Mouse (Mus musculus) hindbrain, embryonic 16.5 days (tissue): ENCODE data around the gene Chrna7. TPM values are rescaled to one million over a fixed set of nuclear protein-coding genes. Genes with fewer than 3 reads are reported as not detected.
A peak's percentile ranks its signal among the peaks of the same experiment; 100 is the strongest.

Experiments used
- ATAC-seq: fragments of 200-750 bp; cut with Nextera tagmentation; 2 replicates; pipeline ENCODE4 v1.8.0; 2017; ENCODE audit warnings: moderate TSS enrichment, moderate library complexity
- H3K27ac ChIP-seq: fragments of 300-500 bp; sonication (generic); 2 replicates; pipeline ENCODE4 v1.5.1; 2014; ENCODE audit warnings: low read depth, mild to moderate bottlenecking, control low read depth, low read length, moderate library complexity
- H3K27me3 ChIP-seq: fragments of 300-500 bp; sonication (generic); replicated peaks from 2 replicates; pipeline ENCODE4 v1.6.1; 2014; ENCODE audit warnings: low read length; ENCODE audit not compliant: control insufficient read depth, insufficient read depth
- H3K36me3 ChIP-seq: fragments of 300-500 bp; sonication (generic); 2 replicates; pipeline ENCODE4 v1.6.1; 2014; ENCODE audit warnings: mild to moderate bottlenecking, low read length, moderate library complexity, mixed read lengths; ENCODE audit not compliant: control insufficient read depth, insufficient read depth
- H3K4me1 ChIP-seq: fragments of 300-500 bp; sonication (generic); 2 replicates; pipeline ENCODE4 v1.6.1; 2014; ENCODE audit warnings: low read depth, low read length; ENCODE audit not compliant: control insufficient read depth, insufficient read depth
- H3K4me2 ChIP-seq: fragments of 300-500 bp; sonication (generic); 2 replicates; pipeline ENCODE4 v1.6.1; 2014; ENCODE audit warnings: mild to moderate bottlenecking, low read length, control low read depth, moderate library complexity
- H3K4me3 ChIP-seq: fragments of 300-500 bp; sonication (generic); 2 replicates; pipeline ENCODE4 v1.5.1; 2014; ENCODE audit warnings: mild to moderate bottlenecking, low read length, control low read depth, moderate library complexity
- H3K9ac ChIP-seq: fragments of 300-500 bp; sonication (generic); 2 replicates; pipeline ENCODE4 v1.6.1; 2014; ENCODE audit warnings: low read depth, mild to moderate bottlenecking, control low read depth, low read length, moderate library complexity
- H3K9me3 ChIP-seq: fragments of 300-500 bp; sonication (generic); 2 replicates; pipeline ENCODE4 v1.6.1; 2014; ENCODE audit warnings: mild to moderate bottlenecking, low read length, moderate library complexity; ENCODE audit not compliant: control insufficient read depth
- WGBS: fragments of 180-500 bp; shearing (Covaris S2); extraction: QIAGEN DNeasy Blood & Tissue Kit; methylation state at CpG from one replicate; pipeline ENCODE4 v1.1.7; 2014; 5-methylcytosine and 5-hydroxymethylcytosine counted together
- polyA plus RNA-seq: library from polyadenylated mRNA; unstranded; fragments of >200 nt; fragmentation: Nextera tagmentation; extraction: Ambion mirVana; gene quantifications from 2 replicates; pipeline ENCODE4 v1.2.1, GENCODE M21; 2015

The Chrna7 gene
- polyA plus RNA-seq, 1 experiment from 2014 or later, result 9.9 TPM

GRCm38 (mm10) chr7:63189647-63190534 lies 22.5 kb downstream of the Chrna7 start:
- Histone ChIP-seq H3K4me3 (no peak overlapping the region), H3K4me1 (no peaks in the 10 kb centered on the region), H3K9ac (no peak overlapping the region), H3K4me2 (no peak overlapping the region), H3K9me3 (no peaks in the 10 kb centered on the region), H3K36me3 (no peaks in the 10 kb centered on the region), H3K27ac (no peak overlapping the region), H3K27me3 (no peaks in the 10 kb centered on the region)
- ATAC-seq, result 0 out of 2 replicates have a peak, but pooled peaks have one; percentile 61
- WGBS, result 68% methylated on average over 13 of the region's 13 CpGs

- no peaks in the 10 kb centered on the region for H3K9me3 ChIP-seq
- 65% methylated on average over 3 of the region's 3 CpGs for WGBS
- peak; percentile 85 for ATAC-seq
- no peak overlapping the region for H3K27ac ChIP-seq
- H3K4me1 ChIP-seq, result no peaks in the 10 kb centered on the region
- no peaks in the 10 kb centered on the region for H3K36me3 ChIP-seq
- H3K4me3 ChIP-seq, result no peak overlapping the region
- H3K4me2 ChIP-seq, result no peak overlapping the region
- H3K9ac ChIP-seq, result no peak overlapping the region
- no peaks in the 10 kb centered on the region for H3K27me3 ChIP-seq
Observed at GRCm38 (mm10) chr7:63170063-63170787, 42.1 kb downstream of the Chrna7 start.

DNA sequence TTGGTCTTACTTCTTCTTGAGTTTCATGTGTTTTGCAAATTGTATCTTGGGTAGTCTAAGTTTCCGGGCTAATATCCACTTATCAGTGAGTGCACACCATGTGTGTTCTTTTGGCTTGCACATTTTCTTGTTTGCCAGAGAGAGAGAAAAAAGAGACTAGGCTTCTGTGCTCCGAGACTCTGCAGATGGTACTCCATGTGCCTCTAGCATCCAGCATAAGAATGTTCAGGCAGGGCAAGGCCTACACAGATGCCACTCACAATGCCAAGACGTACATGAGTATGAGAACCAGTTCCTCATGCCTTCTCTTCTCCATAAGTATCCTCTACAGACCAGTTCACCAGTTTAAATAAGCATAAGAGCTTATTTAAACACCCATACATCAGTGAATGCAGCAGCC lies 47.8 kb downstream of the Chrna7 start:
- Histone ChIP-seq H3K9ac (no peak overlapping the region), H3K27me3 (no peaks in the 10 kb centered on the region), H3K27ac (no peak overlapping the region), H3K9me3 (no peaks in the 10 kb centered on the region), H3K36me3 (no peaks in the 10 kb centered on the region), H3K4me3 (no peak overlapping the region), H3K4me2 (no peak overlapping the region), H3K4me1 (no peaks in the 10 kb centered on the region)
- ATAC-seq, result no peak
- 86% methylated on average over 3 of the region's 3 CpGs for WGBS

GRCm38 (mm10) chr7:63162272-63162864 lies 50.0 kb downstream of the Chrna7 start:
- 49% methylated on average over 7 of the region's 7 CpGs for WGBS
- Histone ChIP-seq H3K4me1 (no peaks in the 10 kb centered on the region), H3K9me3 (no peaks in the 10 kb centered on the region), H3K36me3 (no peaks in the 10 kb centered on the region), H3K4me3 (no peak overlapping the region), H3K27me3 (no peaks in the 10 kb centered on the region), H3K4me2 (no peak overlapping the region), H3K27ac (no peak overlapping the region), H3K9ac (no peak overlapping the region)
- ATAC-seq, result peak; percentile 89

GRCm38 (mm10) chr7:63153239-63153638 lies 59.1 kb downstream of the Chrna7 start:
- Histone ChIP-seq H3K9me3 (no peaks in the 10 kb centered on the region), H3K4me1 (no peaks in the 10 kb centered on the region), H3K27ac (no peak overlapping the region), H3K9ac (no peak overlapping the region), H3K4me2 (no peak overlapping the region), H3K4me3 (no peak overlapping the region), H3K36me3 (no peaks in the 10 kb centered on the region), H3K27me3 (no peaks in the 10 kb centered on the region)
- 62% methylated on average over 1 of the region's 1 CpGs for WGBS
- ATAC-seq, result no peak

- WGBS, result 63% methylated on average over 3 of the region's 3 CpGs
- Histone ChIP-seq H3K27ac (no peak overlapping the region), H3K36me3 (no peaks in the 10 kb centered on the region), H3K4me1 (no peaks in the 10 kb centered on the region), H3K4me3 (no peak overlapping the region), H3K9ac (no peak overlapping the region), H3K9me3 (no peaks in the 10 kb centered on the region), H3K4me2 (no peak overlapping the region), H3K27me3 (no peaks in the 10 kb centered on the region)
- peak; percentile 74 for ATAC-seq
Observed at GRCm38 (mm10) chr7:63148740-63149139, 63.6 kb downstream of the Chrna7 start.

- H3K27ac ChIP-seq, result no peak overlapping the region
- H3K9me3 ChIP-seq, result no peaks in the 10 kb centered on the region
- no peak overlapping the region for H3K9ac ChIP-seq
- 75% methylated on average over 5 of the region's 5 CpGs for WGBS
- H3K4me3 ChIP-seq, result no peak overlapping the region
- H3K27me3 ChIP-seq, result no peaks in the 10 kb centered on the region
- no peak overlapping the region for H3K4me2 ChIP-seq
- peak; percentile 84 for ATAC-seq
- no peaks in the 10 kb centered on the region for H3K36me3 ChIP-seq
- H3K4me1 ChIP-seq, result no peaks in the 10 kb centered on the region
Observed at GRCm38 (mm10) chr7:63148321-63148720, 64.0 kb downstream of the Chrna7 start.

DNA sequence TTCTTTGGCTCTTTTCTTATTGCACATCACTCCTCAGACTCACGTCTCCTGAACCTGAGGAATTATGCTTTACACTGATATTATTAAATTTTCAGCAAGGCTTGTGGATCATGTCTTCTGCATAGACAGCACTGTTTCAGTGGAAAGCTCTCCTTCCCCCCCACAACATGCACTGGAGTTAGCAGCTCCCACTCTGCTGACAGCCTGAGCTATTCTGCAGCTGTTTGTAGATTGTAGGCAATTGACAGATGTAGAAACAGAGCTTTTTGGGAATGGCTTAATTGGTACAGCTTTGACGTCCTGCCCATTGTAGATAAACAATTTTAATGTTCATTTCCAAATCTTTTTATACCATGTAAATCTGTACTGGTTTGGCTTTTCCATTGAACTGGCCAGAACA lies 89.8 kb downstream of the Chrna7 start:
- H3K9ac ChIP-seq, result no peak overlapping the region
- no peaks in the 10 kb centered on the region for H3K9me3 ChIP-seq
- no peak overlapping the region for H3K27ac ChIP-seq
- no peaks in the 10 kb centered on the region for H3K36me3 ChIP-seq
- no peak overlapping the region for H3K4me2 ChIP-seq
- H3K4me1 ChIP-seq, result no peaks in the 10 kb centered on the region
- ATAC-seq, result no peak
- WGBS, result 68% methylated on average over 2 of the region's 2 CpGs
- H3K27me3 ChIP-seq, result no peaks in the 10 kb centered on the region
- H3K4me3 ChIP-seq, result no peak overlapping the region

GRCm38 (mm10) chr7:63113671-63114070 lies 98.7 kb downstream of the Chrna7 start:
- no peak; the same call in 1 of the 2 replicates for ATAC-seq
- H3K27ac ChIP-seq, result no peak overlapping the region
- H3K4me1 ChIP-seq, result no peaks in the 10 kb centered on the region
- H3K9me3 ChIP-seq, result no peaks in the 10 kb centered on the region
- no peak overlapping the region for H3K9ac ChIP-seq
- H3K27me3 ChIP-seq, result no peaks in the 10 kb centered on the region
- no peak overlapping the region for H3K4me2 ChIP-seq
- H3K36me3 ChIP-seq, result no peaks in the 10 kb centered on the region
- no peak overlapping the region for H3K4me3 ChIP-seq
- 8% methylated on average over 2 of the region's 2 CpGs for WGBS
